Mouse (Mus musculus): ENCODE measurements around the gene Rpl37. TPM values are rescaled to one million over a fixed set of nuclear protein-coding genes. Genes with fewer than 3 reads are reported as not detected.

The Rpl37 gene
- polyA plus RNA-seq, 1 experiment from 2014 or later = 548 TPM

- no peaks in the 10 kb centered on the region for H3K9me3 ChIP-seq
- H3K4me1 ChIP-seq = no peaks in the 10 kb centered on the region
- H3K27me3 ChIP-seq = no peaks in the 10 kb centered on the region
- 0 out of 2 replicates have a peak within 1 kb of the TSS, but pooled peaks have one; percentile 20 for H3K27ac ChIP-seq
- 53% methylated on average over 21 of the region's 21 CpGs for WGBS
- no peak for ATAC-seq (ENCODE audit: insufficient number of reproducible peaks, insufficient read depth, low FRiP score, low TSS enrichment)
- no peak within 1 kb of the TSS for H3K9ac ChIP-seq
- H3K4me2 ChIP-seq (replicated peaks) = peak within 1 kb of the TSS; percentile 1; the same call in 1 of the 2 replicates
- H3K36me3 ChIP-seq = no peaks in the 10 kb centered on the region
- peak within 1 kb of the TSS; percentile 12 for H3K4me3 ChIP-seq
These were observed 8.5 kb upstream of the Rpl37 start, which contains the start of gene Card6 for GRCm38 (mm10) chr15:5107686-5108654. TSS of gene Card6 (minus strand) at chr15:5108539.

- Histone ChIP-seq H3K4me1 (no peaks in the 10 kb centered on the region), H3K4me2 (replicated peaks) (no peak overlapping the region; the same call in 1 of the 2 replicates), H3K36me3 (no peaks in the 10 kb centered on the region), H3K27ac (no peak overlapping the region), H3K27me3 (no peaks in the 10 kb centered on the region), H3K9me3 (no peaks in the 10 kb centered on the region), H3K4me3 (no peak overlapping the region), H3K9ac (no peak overlapping the region)
- ATAC-seq (ENCODE audit: insufficient number of reproducible peaks, insufficient read depth, low FRiP score, low TSS enrichment) = no peak
- 77% methylated on average over 3 of the region's 3 CpGs for WGBS
These were observed 7.8 kb upstream of the Rpl37 start for GRCm38 (mm10) chr15:5108655-5109040.

GRCm38 (mm10) chr15:5112651-5113050 lies 3.8 kb upstream of the Rpl37 start:
- no peak for ATAC-seq (ENCODE audit: insufficient number of reproducible peaks, insufficient read depth, low FRiP score, low TSS enrichment)

GRCm38 (mm10) chr15:5115173-5115572 lies 1.3 kb upstream of the Rpl37 start:
- Histone ChIP-seq H3K27ac (peak overlapping the region; percentile 96), H3K4me2 (replicated peaks) (peak overlapping the region; percentile 50), H3K27me3 (no peaks in the 10 kb centered on the region), H3K9ac (no peak overlapping the region), H3K9me3 (no peaks in the 10 kb centered on the region), H3K4me3 (peak overlapping the region; percentile 90), H3K4me1 (peaks cover 17% of the 10 kb centered on the region), H3K36me3 (peaks cover 27% of the 10 kb centered on the region)
- ATAC-seq (ENCODE audit: insufficient number of reproducible peaks, insufficient read depth, low FRiP score, low TSS enrichment) = no peak
- 70% methylated on average over 8 of the region's 8 CpGs for WGBS

More at GRCm38 (mm10) chr15:5112651-5113050, 3.8 kb upstream of the Rpl37 start:
- Histone ChIP-seq H3K4me3 (no peak overlapping the region), H3K9ac (no peak overlapping the region), H3K4me2 (replicated peaks) (no peak overlapping the region), H3K9me3 (no peaks in the 10 kb centered on the region), H3K27me3 (no peaks in the 10 kb centered on the region), H3K27ac (no peak overlapping the region), H3K4me1 (peaks cover 7% of the 10 kb centered on the region), H3K36me3 (peaks cover 2% of the 10 kb centered on the region)
- WGBS = 84% methylated on average over 3 of the region's 3 CpGs

- Histone ChIP-seq H3K9ac (peak overlapping the region; percentile 89), H3K9me3 (no peaks in the 10 kb centered on the region), H3K4me1 (peaks cover 17% of the 10 kb centered on the region), H3K36me3 (peaks cover 42% of the 10 kb centered on the region), H3K27ac (peak overlapping the region; percentile 96), H3K4me3 (peak overlapping the region; percentile 90), H3K4me2 (replicated peaks) (peak overlapping the region; percentile 75), H3K27me3 (no peaks in the 10 kb centered on the region)
- ATAC-seq (ENCODE audit: insufficient number of reproducible peaks, insufficient read depth, low FRiP score, low TSS enrichment) = no peak
- WGBS = under 1% methylated on average over 22 of the region's 22 CpGs
These were observed 671 bp downstream of the Rpl37 start for GRCm38 (mm10) chr15:5117031-5117601.

GRCm38 (mm10) chr15:5118626-5119025 lies 2.2 kb downstream of the Rpl37 start:
- Histone ChIP-seq H3K4me2 (replicated peaks) (no peak overlapping the region), H3K9ac (no peak overlapping the region), H3K4me3 (no peak overlapping the region), H3K27ac (no peak overlapping the region), H3K36me3 (peaks cover 55% of the 10 kb centered on the region), H3K9me3 (no peaks in the 10 kb centered on the region), H3K27me3 (no peaks in the 10 kb centered on the region), H3K4me1 (peaks cover 17% of the 10 kb centered on the region)
- WGBS = 91% methylated on average over 9 of the region's 9 CpGs
- ATAC-seq (ENCODE audit: insufficient number of reproducible peaks, insufficient read depth, low FRiP score, low TSS enrichment) = no peak

- no peak overlapping the region for H3K9ac ChIP-seq
- H3K27me3 ChIP-seq = no peaks in the 10 kb centered on the region
- H3K4me1 ChIP-seq = peaks cover 17% of the 10 kb centered on the region
- WGBS = 88% methylated on average over 2 of the region's 2 CpGs
- H3K27ac ChIP-seq = no peak overlapping the region
- H3K4me3 ChIP-seq = no peak overlapping the region
- H3K4me2 ChIP-seq (replicated peaks) = no peak overlapping the region
- no peaks in the 10 kb centered on the region for H3K9me3 ChIP-seq
- H3K36me3 ChIP-seq = peaks cover 56% of the 10 kb centered on the region
- no peak for ATAC-seq (ENCODE audit: insufficient number of reproducible peaks, insufficient read depth, low FRiP score, low TSS enrichment)
These were observed 2.7 kb downstream of the Rpl37 start for GRCm38 (mm10) chr15:5119192-5119591.

- H3K4me3 ChIP-seq = no peak overlapping the region
- H3K36me3 ChIP-seq = peaks cover 61% of the 10 kb centered on the region
- no peak for ATAC-seq (ENCODE audit: insufficient number of reproducible peaks, insufficient read depth, low FRiP score, low TSS enrichment)
- no peaks in the 10 kb centered on the region for H3K27me3 ChIP-seq
- no peak overlapping the region for H3K4me2 ChIP-seq (replicated peaks)
- H3K4me1 ChIP-seq = peaks cover 17% of the 10 kb centered on the region
- H3K9me3 ChIP-seq = no peaks in the 10 kb centered on the region
- no peak overlapping the region for H3K9ac ChIP-seq
- WGBS = 92% methylated on average over 2 of the region's 2 CpGs
- H3K27ac ChIP-seq = no peak overlapping the region
These were observed 3.3 kb downstream of the Rpl37 start for GRCm38 (mm10) chr15:5119707-5120106.

- Histone ChIP-seq H3K36me3 (peaks cover 62% of the 10 kb centered on the region), H3K4me1 (peaks cover 13% of the 10 kb centered on the region), H3K27ac (no peak overlapping the region), H3K9ac (no peak overlapping the region), H3K27me3 (no peaks in the 10 kb centered on the region), H3K9me3 (no peaks in the 10 kb centered on the region), H3K4me2 (replicated peaks) (no peak overlapping the region), H3K4me3 (no peak overlapping the region)
- WGBS = 89% methylated on average over 12 of the region's 12 CpGs
- no peak for ATAC-seq (ENCODE audit: insufficient number of reproducible peaks, insufficient read depth, low FRiP score, low TSS enrichment)
These were observed 5.3 kb downstream of the Rpl37 start for GRCm38 (mm10) chr15:5121535-5122313.

- Histone ChIP-seq H3K27me3 (no peaks in the 10 kb centered on the region), H3K9ac (no peak overlapping the region), H3K4me1 (no peaks in the 10 kb centered on the region), H3K36me3 (peaks cover 26% of the 10 kb centered on the region), H3K9me3 (no peaks in the 10 kb centered on the region), H3K4me3 (no peak overlapping the region), H3K27ac (no peak overlapping the region), H3K4me2 (replicated peaks) (no peak overlapping the region)
- WGBS = 78% methylated on average over 4 of the region's 4 CpGs
- no peak for ATAC-seq (ENCODE audit: insufficient number of reproducible peaks, insufficient read depth, low FRiP score, low TSS enrichment)
These were observed 10.0 kb downstream of the Rpl37 start for GRCm38 (mm10) chr15:5126456-5126855.

GRCm38 (mm10) chr15:5127487-5127886 lies 11.0 kb downstream of the Rpl37 start:
- H3K36me3 ChIP-seq = peaks cover 16% of the 10 kb centered on the region
- no peaks in the 10 kb centered on the region for H3K9me3 ChIP-seq
- H3K4me3 ChIP-seq = no peak overlapping the region
- no peaks in the 10 kb centered on the region for H3K27me3 ChIP-seq
- no peak for ATAC-seq (ENCODE audit: insufficient number of reproducible peaks, insufficient read depth, low FRiP score, low TSS enrichment)
- H3K4me2 ChIP-seq (replicated peaks) = no peak overlapping the region
- no peak overlapping the region for H3K27ac ChIP-seq
- no peaks in the 10 kb centered on the region for H3K4me1 ChIP-seq
- 85% methylated on average over 2 of the region's 2 CpGs for WGBS
- no peak overlapping the region for H3K9ac ChIP-seq
